Mouse (Mus musculus) cerebellum, adult 2 months (tissue): Measurements from ENCODE around the gene Ppp1r21.

Experiments
- CTCF ChIP-seq: fragments of 200-500 bp; IDR thresholded peaks from 2 replicates; pipeline ENCODE4 v1.5.1; 2011; ENCODE audit warnings: low read depth, mild to moderate bottlenecking, control low read depth, low read length, moderate library complexity, borderline replicate concordance; ENCODE audit not compliant: insufficient read depth
- POLR2A ChIP-seq: fragments of 200-500 bp; IDR thresholded peaks from 2 replicates; pipeline ENCODE4 v1.6.1; 2011; ENCODE audit warnings: low read length, control low read depth, borderline replicate concordance; ENCODE audit not compliant: insufficient read depth

- TF ChIP-seq CTCF (no peak), POLR2A (no peak)
Observed at GRCm38 (mm10) chr17:88542771-88543416, 13.0 kb downstream of the Ppp1r21 start.
